Mouse (Mus musculus): ENCODE measurements at regions not wholly inside any gene's neighbourhood (a gene's known extent, or its start where the extent isn't known, plus 50 kb on each side); places are given as distances from the start of the nearest gene placed in this dataset.

DNA sequence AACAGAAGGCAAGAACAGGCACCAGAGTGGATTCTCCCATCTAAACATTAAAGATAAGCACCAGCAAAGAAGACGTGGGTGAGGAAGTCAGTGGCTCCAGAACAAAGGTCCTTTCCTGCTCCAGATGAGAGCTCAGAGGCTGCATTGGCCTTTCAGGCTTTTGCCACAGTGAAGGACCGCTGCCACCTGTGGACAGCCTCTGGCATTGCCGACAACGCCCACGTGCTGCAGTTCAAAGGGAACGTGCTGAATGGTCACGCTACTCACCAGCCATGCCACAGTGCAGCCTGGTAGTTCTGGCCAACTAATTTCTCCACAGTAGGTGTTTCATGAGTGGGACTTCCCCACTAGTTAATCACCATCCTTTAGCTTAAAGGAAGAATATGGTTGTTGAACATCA lies 365.1 kb downstream of the Dmrt2 start:
- no peak for DNase-seq (ENCODE audit: low read depth)

DNA sequence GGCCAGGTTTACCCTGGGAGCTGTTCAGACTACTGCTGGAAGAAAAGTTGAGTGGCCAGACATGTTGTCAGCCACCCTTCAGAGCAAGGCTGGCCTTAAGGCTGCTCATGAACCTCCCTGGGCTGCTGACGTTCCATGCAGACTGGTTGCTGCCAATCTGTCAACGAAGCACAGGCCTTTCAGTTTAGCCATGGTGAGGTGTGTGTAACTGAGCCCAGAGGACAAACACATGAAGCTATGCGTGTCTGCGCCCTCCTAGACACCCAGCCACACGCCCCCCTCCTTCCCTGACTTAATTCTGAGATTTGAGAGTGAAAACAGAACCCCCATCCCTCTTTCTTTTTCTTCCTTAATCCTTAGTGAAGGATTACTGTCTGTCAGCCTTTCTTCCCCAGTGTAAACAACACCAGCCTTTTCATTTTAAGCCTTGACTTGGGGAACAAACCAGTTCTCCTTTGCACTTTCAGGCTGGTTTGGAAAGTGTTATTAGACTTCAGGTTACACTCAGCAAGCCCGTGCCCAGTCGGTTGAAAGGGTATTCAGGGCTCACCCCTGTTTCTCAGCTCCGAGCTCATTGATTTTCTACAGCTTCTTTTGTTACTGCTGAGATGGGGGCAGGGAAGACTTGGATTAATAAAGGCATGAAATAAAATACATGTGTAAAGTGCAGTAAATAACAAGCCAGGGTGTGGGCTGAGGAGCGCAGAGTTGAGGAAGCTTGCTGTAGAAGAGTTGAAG lies 379.4 kb downstream of the Dmrt2 start:
- DNase-seq (ENCODE audit: low read depth), result no peak

- DNase-seq (ENCODE audit: low read depth), result no peak
These were observed 387.5 kb downstream of the Dmrt2 start for GRCm38 (mm10) chr19:26059668-26060067.

DNA sequence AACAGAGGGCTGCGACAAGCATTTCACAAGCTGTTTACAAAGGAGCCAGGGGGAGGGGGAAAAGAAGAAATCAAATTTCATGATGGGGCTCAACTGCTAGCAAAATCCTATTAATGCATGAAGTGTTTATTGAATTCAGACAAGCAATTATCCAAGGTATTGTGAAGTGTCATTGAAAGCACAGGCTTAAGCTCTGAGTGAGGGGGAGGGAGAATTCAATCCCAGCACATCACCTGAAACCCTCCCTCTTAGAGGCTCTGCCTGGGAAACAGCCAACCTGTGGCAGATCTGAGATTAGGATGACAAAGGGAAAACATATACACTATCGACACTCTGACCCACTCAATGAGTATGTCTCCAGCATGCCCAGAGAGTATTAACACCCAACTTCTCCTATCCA lies 396.3 kb downstream of the Dmrt2 start:
- DNase-seq (ENCODE audit: low read depth), result no peak

DNA sequence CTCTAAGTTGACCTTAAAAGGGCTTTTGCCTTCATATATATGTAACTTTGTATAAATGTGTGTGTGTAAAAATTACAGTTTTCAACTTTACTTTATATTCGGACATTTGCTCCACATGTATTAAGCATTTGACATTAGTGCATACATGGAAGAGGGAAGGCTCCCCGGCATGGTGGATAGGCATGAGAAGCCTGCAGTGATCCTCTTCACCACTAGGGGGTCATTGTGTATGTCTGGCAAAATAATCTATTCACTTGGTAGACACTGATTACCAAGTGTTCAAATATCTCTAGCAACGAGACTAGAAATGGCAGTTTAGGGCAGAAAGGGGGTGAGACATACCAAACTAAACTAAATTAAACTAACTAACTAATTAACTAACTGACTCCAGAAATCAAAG lies 397.7 kb downstream of the Dmrt2 start:
- DNase-seq (ENCODE audit: low read depth), result no peak

GRCm38 (mm10) chr19:26088318-26088717 lies 416.1 kb downstream of the Dmrt2 start:
- DNase-seq (ENCODE audit: low read depth), result no peak

- DNase-seq (ENCODE audit: low read depth), result no peak
These were observed 419.2 kb downstream of the Dmrt2 start for GRCm38 (mm10) chr19:26091386-26091785.

GRCm38 (mm10) chr19:26093844-26094243 lies 421.6 kb downstream of the Dmrt2 start:
- no peak for DNase-seq (ENCODE audit: low read depth)

DNA sequence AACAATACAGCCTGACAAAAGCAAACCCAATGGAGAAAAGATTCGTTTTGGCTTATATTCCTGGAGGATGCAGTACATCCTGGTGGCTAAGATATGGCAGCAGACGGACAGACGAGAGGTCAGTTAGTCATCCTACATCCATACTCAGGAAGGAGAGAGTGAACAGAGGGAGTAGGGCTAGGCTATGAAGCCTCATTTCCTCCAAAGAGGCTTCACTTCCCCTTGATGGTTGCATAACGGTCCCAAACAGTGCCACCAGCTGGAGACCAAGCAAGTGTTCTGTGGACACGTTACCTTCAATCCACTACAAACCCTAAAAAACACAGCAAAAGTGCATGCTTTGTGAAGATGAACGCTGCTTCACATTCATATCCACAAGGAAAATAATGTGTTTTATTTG lies 442.1 kb downstream of the Dmrt2 start:
- no peak for DNase-seq (ENCODE audit: low read depth)

DNA sequence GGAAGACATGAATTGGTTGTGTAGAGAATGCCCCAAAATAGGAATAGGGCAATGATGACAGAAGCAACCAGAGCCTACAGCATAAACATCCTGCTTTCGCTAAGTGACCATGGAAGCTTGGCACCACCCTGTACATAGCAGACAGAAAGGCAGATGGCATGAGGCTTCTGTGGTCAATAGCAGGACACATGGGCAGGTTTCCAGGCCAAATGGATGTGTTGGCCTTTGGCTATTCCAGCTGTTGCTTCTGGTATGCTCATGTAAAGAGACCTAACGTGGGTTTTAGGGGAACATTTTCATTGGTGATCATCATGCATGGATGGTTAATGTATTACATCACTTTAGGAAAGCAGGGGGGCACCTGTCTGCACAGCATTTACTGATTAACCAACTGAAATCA lies 456.2 kb downstream of the Dmrt2 start:
- no peak for DNase-seq (ENCODE audit: low read depth)

DNA sequence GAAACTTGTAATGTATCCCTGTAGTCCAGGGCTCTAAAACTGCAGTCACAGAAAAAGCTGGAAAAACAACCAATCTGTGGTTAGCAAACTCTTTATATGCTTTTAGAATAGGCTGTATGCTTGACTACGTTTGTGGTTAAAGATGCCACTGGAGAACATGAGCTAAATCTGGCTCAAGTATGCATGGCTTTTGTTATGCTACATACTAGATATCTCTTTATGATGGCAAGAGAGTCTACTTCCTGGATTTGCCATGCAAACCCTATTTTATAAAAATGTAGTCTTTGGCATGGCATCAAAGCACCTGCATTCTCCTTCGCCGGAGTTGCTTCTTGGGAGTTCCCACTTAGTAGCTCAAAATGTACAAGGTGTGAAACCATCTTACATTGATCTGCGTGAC lies 462.2 kb downstream of the Dmrt2 start:
- no peak for DNase-seq (ENCODE audit: low read depth)

DNA sequence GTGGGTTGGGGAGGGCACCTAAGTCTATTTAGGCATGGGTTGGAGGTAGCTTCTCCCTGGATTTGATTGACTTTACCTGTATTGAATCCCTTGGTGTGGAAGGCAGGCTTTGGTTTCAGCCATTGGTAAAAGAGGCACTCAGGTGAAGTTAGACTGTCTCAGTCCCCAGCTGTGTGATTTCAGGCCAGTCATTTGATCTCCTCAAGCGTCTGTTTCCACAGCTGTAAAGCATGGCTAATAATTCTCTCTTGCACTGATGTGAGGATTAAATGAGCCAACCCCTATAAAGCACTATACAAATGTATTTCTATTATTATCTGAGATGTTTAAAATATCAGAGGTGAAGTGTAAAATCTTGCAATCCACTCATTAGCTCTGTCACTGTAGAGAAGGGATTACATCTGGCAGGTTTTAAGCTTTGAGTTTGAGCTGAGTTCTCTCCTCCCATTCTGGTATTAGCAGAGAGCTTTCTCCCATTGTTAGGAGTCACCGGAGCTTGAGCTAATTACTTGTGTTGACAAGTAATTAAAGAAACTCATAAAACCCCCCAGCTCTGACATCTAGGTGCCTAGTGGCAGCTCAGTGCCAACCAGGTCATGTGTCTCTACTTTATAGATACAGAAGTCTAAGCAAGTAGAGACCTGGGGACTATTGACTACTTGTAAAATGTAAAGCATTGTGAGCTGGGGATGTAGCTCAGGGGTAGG lies 463.3 kb downstream of the Dmrt2 start:
- DNase-seq (ENCODE audit: low read depth), result no peak

GRCm38 (mm10) chr19:26140647-26141046 lies 464.2 kb upstream of the Smarca2 start:
- DNase-seq (ENCODE audit: low read depth), result no peak

GRCm38 (mm10) chr19:26143539-26143938 lies 461.3 kb upstream of the Smarca2 start:
- DNase-seq (ENCODE audit: low read depth), result no peak

- no peak for DNase-seq (ENCODE audit: low read depth)
These were observed 453.6 kb upstream of the Smarca2 start for GRCm38 (mm10) chr19:26151216-26151615.

GRCm38 (mm10) chr19:26164993-26165392 lies 439.9 kb upstream of the Smarca2 start:
- DNase-seq (ENCODE audit: low read depth), result no peak

DNA sequence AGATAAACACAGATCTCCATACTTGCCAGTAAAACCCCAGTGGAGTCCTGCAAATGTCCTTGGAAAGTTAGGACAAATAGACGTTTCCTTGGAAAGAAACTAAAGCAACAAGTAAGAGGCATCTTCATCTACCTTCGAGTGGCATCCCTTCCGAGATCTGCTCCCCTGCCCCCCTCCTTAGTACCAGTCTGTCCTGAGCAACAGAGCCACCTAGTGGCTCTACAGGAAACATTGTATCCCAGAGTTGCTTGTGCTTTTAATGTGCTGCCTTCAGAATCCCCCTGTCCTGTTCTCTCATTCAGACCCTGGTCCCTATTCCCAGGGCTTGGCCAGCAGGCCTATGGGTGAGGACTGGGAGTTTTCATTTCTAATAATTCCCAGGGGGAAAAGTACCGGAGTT lies 423.1 kb upstream of the Smarca2 start:
- DNase-seq (ENCODE audit: low read depth), result no peak

GRCm38 (mm10) chr19:26185012-26185411 lies 419.8 kb upstream of the Smarca2 start:
- no peak for DNase-seq (ENCODE audit: low read depth)

- DNase-seq (ENCODE audit: low read depth), result no peak
These were observed 414.0 kb upstream of the Smarca2 start for GRCm38 (mm10) chr19:26190803-26191202.

DNA sequence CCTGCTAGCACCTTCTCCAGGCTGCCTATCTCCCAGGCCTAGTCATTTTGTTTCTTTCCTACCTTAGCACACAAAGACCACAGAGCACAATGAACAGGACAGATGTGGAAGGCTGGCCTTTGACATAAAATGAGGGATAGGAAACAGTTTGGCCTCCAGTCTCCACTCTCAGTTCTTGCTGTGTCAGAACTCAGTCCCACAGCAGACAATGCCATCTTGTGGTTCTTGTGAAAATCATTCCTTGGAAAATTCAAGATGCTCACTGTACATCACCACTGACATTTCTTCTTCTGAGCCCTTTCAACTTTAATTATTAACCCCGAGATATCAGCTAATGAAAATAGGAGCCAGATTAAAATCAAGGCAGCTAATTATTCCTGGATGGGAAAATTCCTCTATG lies 411.2 kb upstream of the Smarca2 start:
- DNase-seq (ENCODE audit: low read depth), result no peak

DNA sequence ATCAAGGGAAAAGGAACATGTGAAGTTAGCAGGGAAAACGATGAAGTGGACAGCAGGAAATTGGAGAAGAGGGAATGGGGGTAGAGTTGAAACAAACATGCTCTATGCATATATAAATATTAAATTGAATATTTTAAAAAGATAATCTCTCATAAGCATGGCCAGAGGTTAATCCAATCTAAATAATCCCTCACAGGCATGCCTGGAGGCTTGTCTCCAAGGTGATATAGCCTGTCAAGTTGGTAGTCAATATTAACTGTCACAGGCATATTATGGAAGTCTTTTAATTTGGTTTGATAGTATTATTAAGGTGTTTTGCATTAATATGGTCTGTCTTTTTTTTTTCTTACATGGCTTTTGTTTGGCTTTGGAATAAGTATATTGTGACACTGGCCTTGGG lies 396.1 kb upstream of the Smarca2 start:
- DNase-seq (ENCODE audit: low read depth), result no peak

DNA sequence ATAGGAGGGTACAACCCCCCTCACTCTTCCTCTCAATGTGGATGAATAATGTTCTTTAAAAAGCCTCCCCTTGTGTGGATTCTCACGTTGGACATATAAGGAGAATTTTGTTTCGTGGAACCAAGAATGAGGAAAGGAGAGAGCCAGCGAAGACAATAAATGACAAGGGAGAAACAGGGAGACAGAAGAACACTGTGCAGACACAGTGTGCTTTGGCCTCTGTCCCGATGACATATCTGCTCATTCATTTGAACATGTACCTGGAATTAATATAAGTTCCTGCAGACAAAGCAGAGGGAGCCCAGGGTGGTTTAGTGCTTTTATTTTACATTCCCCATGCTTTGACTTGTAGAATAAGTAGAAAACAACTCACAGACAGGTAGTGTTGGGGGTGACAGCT lies 370.3 kb upstream of the Smarca2 start:
- no peak for DNase-seq (ENCODE audit: low read depth)

DNA sequence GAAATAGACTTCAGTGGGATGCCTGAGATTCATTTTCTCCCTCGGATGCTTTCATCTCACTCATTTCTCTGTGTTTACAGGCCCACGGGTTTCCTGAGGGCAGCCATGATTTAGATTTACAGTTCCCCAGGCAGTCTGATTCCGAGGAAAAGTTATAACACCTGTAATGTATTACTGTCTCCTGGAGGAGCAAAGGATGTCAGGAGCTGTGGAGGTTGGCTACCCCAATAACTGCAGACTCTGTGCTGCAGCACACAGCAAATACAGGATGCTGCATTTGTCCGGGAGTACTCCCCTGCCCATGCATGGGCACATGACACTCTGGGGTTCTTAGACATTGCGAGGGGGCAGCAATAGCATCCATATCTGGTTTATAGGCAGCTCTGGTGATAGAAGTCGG lies 360.8 kb upstream of the Smarca2 start:
- DNase-seq (ENCODE audit: low read depth), result no peak

DNA sequence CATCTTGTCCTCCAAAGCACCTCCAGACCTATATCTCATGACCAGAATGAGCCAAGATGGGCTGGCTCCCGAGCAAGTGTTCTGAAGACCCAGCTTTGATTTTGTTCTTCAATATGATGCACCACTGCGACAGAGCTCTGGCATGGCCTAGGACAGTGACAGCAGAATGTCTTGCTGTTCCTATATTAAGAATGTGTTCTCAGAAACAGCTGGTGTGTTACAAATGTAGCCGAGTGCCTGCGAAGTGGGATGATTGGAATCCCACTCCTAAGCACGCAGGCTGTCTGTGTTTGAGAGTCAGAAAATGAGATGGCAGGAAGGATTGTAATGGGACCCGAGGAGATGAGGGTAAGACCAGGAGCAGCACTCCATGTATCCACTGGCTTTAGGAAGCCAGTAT lies 355.1 kb upstream of the Smarca2 start:
- DNase-seq (ENCODE audit: low read depth), result no peak

Measured in naive thymus-derived CD4-positive, alpha-beta T cell, adult 2 months (primary cell).